Mouse (Mus musculus): Measurements from ENCODE around the gene Fam173b. TPM values are rescaled to one million over a fixed set of nuclear protein-coding genes. Genes with fewer than 3 reads are reported as not detected.

The Fam173b gene
- polyA plus RNA-seq, 1 experiment from 2014 or later, result 11.0 TPM

- Histone ChIP-seq H3K27ac (ENCODE audit: low read depth, low read length) (no peak overlapping the region), H3K9ac (ENCODE audit: low read depth, low read length) (no peak overlapping the region), H3K4me3 (ENCODE audit: low read length) (no peak overlapping the region), H3K27me3 (replicated peaks; ENCODE audit: control insufficient read depth, insufficient read depth, low read length) (no peaks in the 10 kb centered on the region), H3K9me3 (ENCODE audit: control insufficient read depth, low read length) (no peaks in the 10 kb centered on the region), H3K4me2 (ENCODE audit: low read length) (no peak overlapping the region), H3K36me3 (ENCODE audit: control insufficient read depth, insufficient read depth, low read length) (peaks cover 52% of the 10 kb centered on the region), H3K4me1 (ENCODE audit: control insufficient read depth, insufficient read depth, low read depth, low read length) (peaks cover 13% of the 10 kb centered on the region)
- 88% methylated on average over 7 of the region's 7 CpGs for WGBS
- no peak for ATAC-seq
These were observed 6.0 kb upstream of the Fam173b start for GRCm38 (mm10) chr15:31595651-31596050.

- WGBS, result 69% methylated on average over 4 of the region's 4 CpGs
- Histone ChIP-seq H3K4me2 (ENCODE audit: low read length) (peak overlapping the region; percentile 78), H3K27ac (ENCODE audit: low read depth, low read length) (no peak overlapping the region), H3K9ac (ENCODE audit: low read depth, low read length) (no peak overlapping the region), H3K27me3 (replicated peaks; ENCODE audit: control insufficient read depth, insufficient read depth, low read length) (no peaks in the 10 kb centered on the region), H3K4me3 (ENCODE audit: low read length) (peak overlapping the region; percentile 3; the same call in 1 of the 2 replicates), H3K36me3 (ENCODE audit: control insufficient read depth, insufficient read depth, low read length) (peaks cover 12% of the 10 kb centered on the region), H3K4me1 (ENCODE audit: control insufficient read depth, insufficient read depth, low read depth, low read length) (peaks cover 19% of the 10 kb centered on the region), H3K9me3 (ENCODE audit: control insufficient read depth, low read length) (no peaks in the 10 kb centered on the region)
- ATAC-seq, result no peak
These were observed 1.8 kb upstream of the Fam173b start for GRCm38 (mm10) chr15:31599834-31600233.

- Histone ChIP-seq H3K9ac (ENCODE audit: low read depth, low read length) (peak overlapping the region; percentile 77), H3K4me1 (ENCODE audit: control insufficient read depth, insufficient read depth, low read depth, low read length) (peaks cover 19% of the 10 kb centered on the region), H3K4me2 (ENCODE audit: low read length) (peak overlapping the region; percentile 78), H3K36me3 (ENCODE audit: control insufficient read depth, insufficient read depth, low read length) (no peaks in the 10 kb centered on the region), H3K27ac (ENCODE audit: low read depth, low read length) (peak overlapping the region; percentile 86), H3K9me3 (ENCODE audit: control insufficient read depth, low read length) (no peaks in the 10 kb centered on the region), H3K27me3 (replicated peaks; ENCODE audit: control insufficient read depth, insufficient read depth, low read length) (no peaks in the 10 kb centered on the region), H3K4me3 (ENCODE audit: low read length) (peak overlapping the region; percentile 58)
- under 1% methylated on average over 33 of the region's 33 CpGs for WGBS
- ATAC-seq, result peak; percentile 84
These were observed 390 bp upstream of the Fam173b start for GRCm38 (mm10) chr15:31601279-31601645.

GRCm38 (mm10) chr15:31602426-31602825, 774 bp downstream of the Fam173b start:
- WGBS, result 3% methylated on average over 15 of the region's 15 CpGs

GRCm38 (mm10) chr15:31603113-31603512, 1.5 kb downstream of the Fam173b start:
- H3K9ac ChIP-seq (ENCODE audit: low read depth, low read length), result peak overlapping the region; percentile 96
- WGBS, result 85% methylated on average over 13 of the region's 13 CpGs
- no peaks in the 10 kb centered on the region for H3K9me3 ChIP-seq (ENCODE audit: control insufficient read depth, low read length)
- no peak for ATAC-seq
- peak overlapping the region; percentile 63; the same call in 1 of the 2 replicates for H3K4me2 ChIP-seq (ENCODE audit: low read length)
- H3K27me3 ChIP-seq (replicated peaks; ENCODE audit: control insufficient read depth, insufficient read depth, low read length), result no peaks in the 10 kb centered on the region
- H3K4me3 ChIP-seq (ENCODE audit: low read length), result peak overlapping the region; percentile 58; the same call in 1 of the 2 replicates
- H3K4me1 ChIP-seq (ENCODE audit: control insufficient read depth, insufficient read depth, low read depth, low read length), result peaks cover 21% of the 10 kb centered on the region
- no peaks in the 10 kb centered on the region for H3K36me3 ChIP-seq (ENCODE audit: control insufficient read depth, insufficient read depth, low read length)
- peak overlapping the region; percentile 96 for H3K27ac ChIP-seq (ENCODE audit: low read depth, low read length)

More at GRCm38 (mm10) chr15:31602426-31602825, 774 bp downstream of the Fam173b start:
- H3K27me3 ChIP-seq (replicated peaks; ENCODE audit: control insufficient read depth, insufficient read depth, low read length), result no peaks in the 10 kb centered on the region
- H3K4me2 ChIP-seq (ENCODE audit: low read length), result peak overlapping the region; percentile 63
- H3K36me3 ChIP-seq (ENCODE audit: control insufficient read depth, insufficient read depth, low read length), result no peaks in the 10 kb centered on the region
- ATAC-seq, result peak; percentile 81
- no peaks in the 10 kb centered on the region for H3K9me3 ChIP-seq (ENCODE audit: control insufficient read depth, low read length)
- peaks cover 21% of the 10 kb centered on the region for H3K4me1 ChIP-seq (ENCODE audit: control insufficient read depth, insufficient read depth, low read depth, low read length)
- H3K4me3 ChIP-seq (ENCODE audit: low read length), result peak overlapping the region; percentile 58
- peak overlapping the region; percentile 96 for H3K9ac ChIP-seq (ENCODE audit: low read depth, low read length)
- peak overlapping the region; percentile 96 for H3K27ac ChIP-seq (ENCODE audit: low read depth, low read length)

- H3K27me3 ChIP-seq (replicated peaks; ENCODE audit: control insufficient read depth, insufficient read depth, low read length), result no peaks in the 10 kb centered on the region
- H3K9me3 ChIP-seq (ENCODE audit: control insufficient read depth, low read length), result no peaks in the 10 kb centered on the region
- H3K9ac ChIP-seq (ENCODE audit: low read depth, low read length), result no peak overlapping the region; the same call in 1 of the 2 replicates
- WGBS, result 70% methylated on average over 6 of the region's 6 CpGs
- no peak overlapping the region for H3K4me3 ChIP-seq (ENCODE audit: low read length)
- H3K27ac ChIP-seq (ENCODE audit: low read depth, low read length), result no peak overlapping the region
- no peaks in the 10 kb centered on the region for H3K36me3 ChIP-seq (ENCODE audit: control insufficient read depth, insufficient read depth, low read length)
- H3K4me2 ChIP-seq (ENCODE audit: low read length), result no peak overlapping the region
- ATAC-seq, result no peak
- peaks cover 8% of the 10 kb centered on the region for H3K4me1 ChIP-seq (ENCODE audit: control insufficient read depth, insufficient read depth, low read depth, low read length)
These were observed 5.2 kb downstream of the Fam173b start for GRCm38 (mm10) chr15:31606821-31607220.

- peaks cover 2% of the 10 kb centered on the region; the same call in 1 of the 2 replicates for H3K4me1 ChIP-seq (ENCODE audit: control insufficient read depth, insufficient read depth, low read depth, low read length)
- ATAC-seq, result peak; percentile 86
- no peak overlapping the region for H3K4me2 ChIP-seq (ENCODE audit: low read length)
- H3K27me3 ChIP-seq (replicated peaks; ENCODE audit: control insufficient read depth, insufficient read depth, low read length), result no peaks in the 10 kb centered on the region
- no peaks in the 10 kb centered on the region for H3K9me3 ChIP-seq (ENCODE audit: control insufficient read depth, low read length)
- no peaks in the 10 kb centered on the region for H3K36me3 ChIP-seq (ENCODE audit: control insufficient read depth, insufficient read depth, low read length)
- no peak overlapping the region for H3K4me3 ChIP-seq (ENCODE audit: low read length)
- WGBS, result 65% methylated on average over 3 of the region's 3 CpGs
- H3K27ac ChIP-seq (ENCODE audit: low read depth, low read length), result no peak overlapping the region
- no peak overlapping the region for H3K9ac ChIP-seq (ENCODE audit: low read depth, low read length)
These were observed 9.4 kb downstream of the Fam173b start for GRCm38 (mm10) chr15:31611027-31611426.

- no peaks in the 10 kb centered on the region for H3K27me3 ChIP-seq (replicated peaks; ENCODE audit: control insufficient read depth, insufficient read depth, low read length)
- H3K36me3 ChIP-seq (ENCODE audit: control insufficient read depth, insufficient read depth, low read length), result peaks cover under 1% of the 10 kb centered on the region; the same call in 1 of the 2 replicates
- no peak overlapping the region for H3K4me2 ChIP-seq (ENCODE audit: low read length)
- no peak overlapping the region for H3K9ac ChIP-seq (ENCODE audit: low read depth, low read length)
- H3K4me3 ChIP-seq (ENCODE audit: low read length), result no peak overlapping the region
- no peak for ATAC-seq
- peaks cover under 1% of the 10 kb centered on the region; the same call in 1 of the 2 replicates for H3K4me1 ChIP-seq (ENCODE audit: control insufficient read depth, insufficient read depth, low read depth, low read length)
- H3K27ac ChIP-seq (ENCODE audit: low read depth, low read length), result no peak overlapping the region
- 90% methylated on average over 4 of the region's 4 CpGs for WGBS
- H3K9me3 ChIP-seq (ENCODE audit: control insufficient read depth, low read length), result no peaks in the 10 kb centered on the region
These were observed 10.3 kb downstream of the Fam173b start for GRCm38 (mm10) chr15:31611976-31612375.

- H3K4me3 ChIP-seq (ENCODE audit: low read length), result no peak overlapping the region
- no peak for ATAC-seq
- H3K4me1 ChIP-seq (ENCODE audit: control insufficient read depth, insufficient read depth, low read depth, low read length), result no peaks in the 10 kb centered on the region
- WGBS, result 89% methylated on average over 6 of the region's 6 CpGs
- no peak overlapping the region for H3K27ac ChIP-seq (ENCODE audit: low read depth, low read length)
- no peaks in the 10 kb centered on the region for H3K27me3 ChIP-seq (replicated peaks; ENCODE audit: control insufficient read depth, insufficient read depth, low read length)
- H3K36me3 ChIP-seq (ENCODE audit: control insufficient read depth, insufficient read depth, low read length), result peaks cover 3% of the 10 kb centered on the region; the same call in 1 of the 2 replicates
- H3K4me2 ChIP-seq (ENCODE audit: low read length), result no peak overlapping the region
- H3K9me3 ChIP-seq (ENCODE audit: control insufficient read depth, low read length), result no peaks in the 10 kb centered on the region
- H3K9ac ChIP-seq (ENCODE audit: low read depth, low read length), result no peak overlapping the region
These were observed 12.3 kb downstream of the Fam173b start for GRCm38 (mm10) chr15:31613826-31614453.
